Mouse (Mus musculus) hindbrain, postnatal 0 days (tissue): ENCODE measurements around the gene Elp1. TPM values are rescaled to one million over a fixed set of nuclear protein-coding genes. Genes with fewer than 3 reads are reported as not detected.

Source experiments
- ATAC-seq: fragments of 200-750 bp; cut with Nextera tagmentation; 2 replicates; pipeline ENCODE4 v1.8.0; 2017; ENCODE audit warnings: mild to moderate bottlenecking, moderate TSS enrichment, moderate library complexity
- DNase-seq: peaks from one replicate; pipeline ENCODE4 v3.0.0-alpha.2; 2015; ENCODE audit warnings: low spot score
- H3K27ac ChIP-seq: fragments of 300-500 bp; sonication (generic); 2 replicates; pipeline ENCODE4 v1.5.1; 2014; ENCODE audit warnings: mild to moderate bottlenecking
- H3K27me3 ChIP-seq: fragments of 300-500 bp; sonication (generic); 2 replicates; pipeline ENCODE4 v1.6.1; 2014; ENCODE audit warnings: low read length, mixed read lengths; ENCODE audit not compliant: insufficient read depth
- H3K36me3 ChIP-seq: fragments of 300-500 bp; sonication (generic); 2 replicates; pipeline ENCODE4 v1.6.1; 2014; ENCODE audit warnings: low read length, mixed read lengths; ENCODE audit not compliant: insufficient read depth
- H3K4me1 ChIP-seq: fragments of 300-500 bp; sonication (generic); 2 replicates; pipeline ENCODE4 v1.6.1; 2014; ENCODE audit warnings: antibody characterized with exemption, low read length, mixed read lengths; ENCODE audit not compliant: insufficient read depth
- H3K4me2 ChIP-seq: fragments of 300-500 bp; sonication (generic); 2 replicates; pipeline ENCODE4 v1.6.1; 2014; ENCODE audit warnings: low read depth, mild to moderate bottlenecking, low read length, moderate library complexity, mixed read lengths
- H3K4me3 ChIP-seq: fragments of 300-500 bp; sonication (generic); 2 replicates; pipeline ENCODE4 v1.5.1; 2014; ENCODE audit warnings: low read length
- H3K9ac ChIP-seq: fragments of 300-500 bp; sonication (generic); replicated peaks from 2 replicates; pipeline ENCODE4 v1.6.1; 2014; ENCODE audit warnings: mild to moderate bottlenecking, low read length, moderate library complexity, mixed read lengths
- H3K9me3 ChIP-seq: fragments of 300-500 bp; sonication (generic); 2 replicates; pipeline ENCODE4 v1.6.1; 2016; ENCODE audit warnings: low read length, mixed read lengths
- CTCF ChIP-seq: IDR thresholded peaks from 2 replicates; pipeline ENCODE4 v1.5.1; 2016; ENCODE audit warnings: antibody characterized with exemption, control low read depth, low read depth
- WGBS: fragments of 180-500 bp; shearing (Covaris S2); extraction: QIAGEN DNeasy Blood & Tissue Kit; methylation state at CpG from one replicate; pipeline ENCODE4 v1.1.7; 2014; 5-methylcytosine and 5-hydroxymethylcytosine counted together
- polyA plus RNA-seq: library from polyadenylated mRNA; unstranded; fragments of >200 nt; fragmentation: Nextera tagmentation; extraction: Ambion mirVana; gene quantifications from 2 replicates; pipeline ENCODE4 v1.2.1, GENCODE M21; 2015
- total RNA-seq: library from RNA; depleted of rRNA; stranded (reverse); fragments of >200 nt; gene quantifications from 2 replicates; pipeline ENCODE4 v1.2.3, GENCODE M21; 2014

The Elp1 gene
- total and polyA plus RNA-seq, 2 experiments from 2014 or later = 44.2 to 94.6 TPM

GRCm38 (mm10) chr4:56747456-56747855, 54.7 kb downstream of the Elp1 start:
- WGBS = 97% methylated on average over 9 of the region's 9 CpGs
- H3K4me3 ChIP-seq = no peak overlapping the region
- H3K4me1 ChIP-seq = no peaks in the 10 kb centered on the region
- no peak for TF ChIP-seq CTCF
- no peak overlapping the region for H3K4me2 ChIP-seq
- DNase-seq (no peak), ATAC-seq (no peak)
- H3K27me3 ChIP-seq = no peaks in the 10 kb centered on the region
- no peaks in the 10 kb centered on the region for H3K9me3 ChIP-seq
- H3K27ac ChIP-seq = no peak overlapping the region
- peaks cover 41% of the 10 kb centered on the region for H3K36me3 ChIP-seq
- no peak overlapping the region for H3K9ac ChIP-seq

- Histone ChIP-seq H3K9me3 (no peaks in the 10 kb centered on the region), H3K9ac (no peak overlapping the region), H3K27ac (no peak overlapping the region), H3K4me3 (no peak overlapping the region), H3K36me3 (peaks cover 35% of the 10 kb centered on the region), H3K4me2 (no peak overlapping the region), H3K27me3 (no peaks in the 10 kb centered on the region), H3K4me1 (no peaks in the 10 kb centered on the region)
- no peak for DNase-seq
- WGBS = 95% methylated on average over 2 of the region's 2 CpGs
- no peak for TF ChIP-seq CTCF
- no peak for ATAC-seq
Measured at GRCm38 (mm10) chr4:56746345-56746744, 55.8 kb downstream of the Elp1 start.

DNA sequence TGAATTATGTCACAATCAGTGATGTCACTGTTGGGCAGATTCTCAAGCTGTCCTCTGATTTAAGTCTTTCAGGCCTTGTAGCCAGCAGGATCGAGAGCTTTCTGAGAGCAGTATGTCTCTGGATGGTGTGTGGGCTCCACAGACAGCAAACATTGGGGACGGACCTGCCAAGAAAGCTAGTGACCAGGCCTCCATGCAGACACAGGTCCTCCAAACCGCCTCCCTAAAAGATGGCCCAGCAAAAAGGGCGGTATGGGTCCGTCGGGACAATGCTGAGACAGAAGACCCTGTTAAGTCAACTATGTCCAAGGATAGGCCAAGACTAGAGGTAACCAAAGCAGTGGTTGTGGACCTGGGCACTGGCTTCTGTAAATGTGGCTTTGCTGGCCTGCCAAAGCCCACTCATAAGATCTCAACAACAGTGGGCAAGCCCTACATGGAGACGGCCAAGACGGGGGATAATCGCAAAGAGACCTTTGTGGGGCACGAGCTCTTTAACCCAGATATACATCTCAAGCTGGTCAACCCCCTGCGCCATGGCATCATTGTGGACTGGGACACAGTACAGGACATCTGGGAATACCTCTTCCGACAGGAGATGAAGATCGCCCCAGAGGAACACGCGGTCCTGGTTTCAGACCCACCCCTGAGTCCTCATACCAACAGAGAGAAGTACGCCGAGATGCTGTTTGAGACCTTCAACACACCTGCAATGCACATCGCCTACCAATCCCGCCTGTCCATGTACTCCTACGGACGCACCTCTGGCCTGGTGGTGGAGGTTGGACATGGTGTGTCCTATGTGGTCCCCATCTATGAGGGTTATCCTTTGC, 58.6 kb downstream of the Elp1 start, which contains the start of gene Actl7a:
Gene Actl7a, plus strand, starts transcription at position 51 of the 833 bp plus-strand sequence.
- WGBS = 96% methylated on average over 21 of the region's 21 CpGs
- TF ChIP-seq CTCF = no peak
- Histone ChIP-seq H3K27ac (no peak within 1 kb of the TSS), H3K36me3 (peaks cover 19% of the 10 kb centered on the region), H3K4me3 (no peak within 1 kb of the TSS), H3K9me3 (no peaks in the 10 kb centered on the region), H3K9ac (no peak within 1 kb of the TSS), H3K4me2 (no peak within 1 kb of the TSS), H3K27me3 (no peaks in the 10 kb centered on the region), H3K4me1 (no peaks in the 10 kb centered on the region)
- ATAC-seq = no peak
- no peak for DNase-seq

GRCm38 (mm10) chr4:56742698-56743097, 59.4 kb downstream of the Elp1 start:
- Histone ChIP-seq H3K36me3 (peaks cover 12% of the 10 kb centered on the region), H3K27ac (no peak overlapping the region), H3K4me2 (no peak overlapping the region), H3K27me3 (no peaks in the 10 kb centered on the region), H3K9me3 (no peaks in the 10 kb centered on the region), H3K9ac (no peak overlapping the region), H3K4me3 (no peak overlapping the region), H3K4me1 (no peaks in the 10 kb centered on the region)
- DNase-seq (no peak), ATAC-seq (no peak)
- 88% methylated on average over 4 of the region's 4 CpGs for WGBS
- TF ChIP-seq CTCF = no peak

- WGBS = 95% methylated on average over 13 of the region's 13 CpGs
- TF ChIP-seq CTCF = no peak
- Histone ChIP-seq H3K27me3 (no peaks in the 10 kb centered on the region), H3K9me3 (no peaks in the 10 kb centered on the region), H3K9ac (no peak within 1 kb of the TSS), H3K36me3 (peaks cover 8% of the 10 kb centered on the region; the same call in 1 of the 2 replicates), H3K27ac (no peak within 1 kb of the TSS), H3K4me2 (no peak within 1 kb of the TSS), H3K4me1 (no peaks in the 10 kb centered on the region), H3K4me3 (no peak within 1 kb of the TSS)
- no peak for ATAC-seq
- DNase-seq = no peak
Measured at GRCm38 (mm10) chr4:56741041-56741493, 61.1 kb downstream of the Elp1 start, which contains the start of gene Actl7b. Gene Actl7b (minus strand): TSS chr4:56741443.

- H3K27me3 ChIP-seq = no peaks in the 10 kb centered on the region
- no peaks in the 10 kb centered on the region for H3K9me3 ChIP-seq
- DNase-seq (no peak), ATAC-seq (no peak)
- H3K4me1 ChIP-seq = no peaks in the 10 kb centered on the region
- 96% methylated on average over 20 of the region's 20 CpGs for WGBS
- no peak for TF ChIP-seq CTCF
- H3K36me3 ChIP-seq = peaks cover 4% of the 10 kb centered on the region; the same call in 1 of the 2 replicates
- no peak overlapping the region for H3K9ac ChIP-seq
- no peak overlapping the region for H3K27ac ChIP-seq
- no peak overlapping the region for H3K4me2 ChIP-seq
- H3K4me3 ChIP-seq = no peak overlapping the region
Measured at GRCm38 (mm10) chr4:56740611-56741010, 61.5 kb downstream of the Elp1 start.

GRCm38 (mm10) chr4:56740020-56740485, 62.1 kb downstream of the Elp1 start, which contains the start of gene Gm26657:
Gene Gm26657 (plus strand): TSS chr4:56740070.
- Histone ChIP-seq H3K4me3 (no peak within 1 kb of the TSS), H3K9me3 (no peaks in the 10 kb centered on the region), H3K9ac (no peak within 1 kb of the TSS), H3K4me1 (no peaks in the 10 kb centered on the region), H3K27ac (no peak within 1 kb of the TSS), H3K36me3 (no peaks in the 10 kb centered on the region), H3K27me3 (no peaks in the 10 kb centered on the region), H3K4me2 (no peak within 1 kb of the TSS)
- 84% methylated on average over 18 of the region's 18 CpGs for WGBS
- ATAC-seq (no peak), DNase-seq (no peak)
- no peak for TF ChIP-seq CTCF
